11 mouse cellular contexts compared by ENCODE assay signal in genomic region chrX:9243381-9243864, GRCm38 (mm10). TPM values are rescaled to one million over a fixed set of nuclear protein-coding genes. Genes with fewer than 3 reads are reported as not detected.
DNase-seq lines count a peak whose midpoint lies in the region; ATAC-seq lines count a peak whose summit lies in the region.
"Had no signal": no experiment of that assay in that cellular context is flagged by ENCODE, and none has a peak within 500 bp of the region (broad histone marks: within the 10 kb centered on the region; RNA-seq: fewer than 3 reads in every experiment).

No protein-coding gene starts in this region.

- no peaks in the 10 kb centered on the region for H3K4me1 ChIP-seq in limb, embryonic 15.5 days
- H3K4me1 ChIP-seq: neural tube, embryonic 12.5 days had no signal

- H3K4me2 ChIP-seq in limb, embryonic 15.5 days = no peak overlapping the region
- H3K4me2 ChIP-seq: neural tube, embryonic 12.5 days had no signal

- H3K27me3 ChIP-seq in limb, embryonic 15.5 days = no peaks in the 10 kb centered on the region
- H3K27me3 ChIP-seq: neural tube, embryonic 12.5 days had no signal

- 0 out of 2 replicates have a peak, but pooled peaks have one; percentile 24 for ATAC-seq in limb, embryonic 15.5 days (ENCODE audit: insufficient number of reproducible peaks, low FRiP score, low TSS enrichment, low read depth)

- no peaks in the 10 kb centered on the region for H3K9me3 ChIP-seq in limb, embryonic 15.5 days
- H3K9me3 ChIP-seq: neural tube, embryonic 12.5 days had no signal

- WGBS in limb, embryonic 15.5 days = 45% methylated on average over 8 of the region's 8 CpGs

- H3K4me3 ChIP-seq in limb, embryonic 15.5 days = no peak overlapping the region
- H3K4me3 ChIP-seq: neural tube, embryonic 12.5 days had no signal

- H3K27ac ChIP-seq in limb, embryonic 15.5 days = no peak overlapping the region
- H3K27ac ChIP-seq: neural tube, embryonic 12.5 days had no signal

- DNase-seq in adrenal gland, adult 2 months = peak; percentile 4
- no peak for DNase-seq in adrenal gland, postnatal 25 days
- peak; percentile 6 for DNase-seq in kidney, adult 9 months
- DNase-seq in kidney, adult 11 months = no peak
- peak; percentile 43 for DNase-seq in brain, adult 2 months (ENCODE audit: low read depth, low spot score)
- no peak for DNase-seq in natural killer cell, adult 2 months (ENCODE audit: low spot score in 2 of 2)
- DNase-seq in urinary bladder, postnatal 10 days (ENCODE audit: low spot score) = no peak

- H3K36me3 ChIP-seq in limb, embryonic 15.5 days = no peaks in the 10 kb centered on the region
- H3K36me3 ChIP-seq: neural tube, embryonic 12.5 days had no signal

- no peak overlapping the region for H3K9ac ChIP-seq in limb, embryonic 15.5 days
- H3K9ac ChIP-seq: neural tube, embryonic 12.5 days had no signal

RNA-seq across cellular contexts. Expression of gene Gm14862, which starts 13.3 kb away (rescaled TPM):
- not detected for total RNA-seq in adrenal gland, adult 2 months (2021)
- polyA plus RNA-seq in adrenal gland, adult 2 months (2012; rRNA removed) = not detected in 2 replicates
- not detected in 2 replicates for total RNA-seq in adrenal gland, postnatal 25 days (2021)
- not detected in 2 replicates for polyA plus RNA-seq in limb, embryonic 15.5 days (2015; fragmentation: Nextera tagmentation; extraction: Ambion mirVana)
- polyA plus RNA-seq: C2C12; cortical plate, adult 2 months had no signal

RNA-seq across cellular contexts. Expression of gene Xk, which starts 29.1 kb away (rescaled TPM):
- total RNA-seq in adrenal gland, adult 2 months (2021) = 1 to 10 TPM; 1.7 to 1.9 TPM
- 0.62 and 0.66 TPM in 2 replicates for polyA plus RNA-seq in adrenal gland, adult 2 months (2012; rRNA removed)
- 1.5 and 2.0 TPM in 2 replicates for total RNA-seq in adrenal gland, postnatal 25 days (2021)
- polyA plus RNA-seq in limb, embryonic 15.5 days (2015; fragmentation: Nextera tagmentation; extraction: Ambion mirVana) = 0.93 and 1.2 TPM in 2 replicates

RNA-seq across cellular contexts. Expression of gene H2al1m, which starts 40.1 kb away (rescaled TPM):
- total RNA-seq in adrenal gland, adult 2 months (2021) = not detected
- 0.31 TPM in 1 of 2 replicates, not detected in the other for polyA plus RNA-seq in adrenal gland, adult 2 months (2012; rRNA removed)
- total RNA-seq in adrenal gland, postnatal 25 days (2021) = not detected in 2 replicates
- not detected in 2 replicates for polyA plus RNA-seq in limb, embryonic 15.5 days (2015; fragmentation: Nextera tagmentation; extraction: Ambion mirVana)
- polyA plus RNA-seq: C2C12 had no signal

RNA-seq across cellular contexts. Expression of gene Lancl3, which starts 43.7 kb away (rescaled TPM):
- 1 to 10 TPM; 2.4 TPM for total RNA-seq in adrenal gland, adult 2 months (2021)
- polyA plus RNA-seq in adrenal gland, adult 2 months (2012; rRNA removed) = 1.9 and 2.1 TPM in 2 replicates
- total RNA-seq in adrenal gland, postnatal 25 days (2021) = 1.8 and 2.2 TPM in 2 replicates
- 0.78 and 0.81 TPM in 2 replicates for polyA plus RNA-seq in limb, embryonic 15.5 days (2015; fragmentation: Nextera tagmentation; extraction: Ambion mirVana)

Comparison
In these comparisons a context has a peak if more than half of its experiments do, and no peak if none do; other contexts are left out.
1. DNase-seq: peak in adrenal gland, adult 2 months (single experiment), kidney, adult 9 months (single experiment) and brain, adult 2 months (single experiment); none in adrenal gland, postnatal 25 days (single experiment), kidney, adult 11 months (single experiment), natural killer cell, adult 2 months (0 of 2) and urinary bladder, postnatal 10 days (single experiment).